Mouse (Mus musculus): ENCODE measurements around the gene Tns3.

The Tns3 gene

DNA sequence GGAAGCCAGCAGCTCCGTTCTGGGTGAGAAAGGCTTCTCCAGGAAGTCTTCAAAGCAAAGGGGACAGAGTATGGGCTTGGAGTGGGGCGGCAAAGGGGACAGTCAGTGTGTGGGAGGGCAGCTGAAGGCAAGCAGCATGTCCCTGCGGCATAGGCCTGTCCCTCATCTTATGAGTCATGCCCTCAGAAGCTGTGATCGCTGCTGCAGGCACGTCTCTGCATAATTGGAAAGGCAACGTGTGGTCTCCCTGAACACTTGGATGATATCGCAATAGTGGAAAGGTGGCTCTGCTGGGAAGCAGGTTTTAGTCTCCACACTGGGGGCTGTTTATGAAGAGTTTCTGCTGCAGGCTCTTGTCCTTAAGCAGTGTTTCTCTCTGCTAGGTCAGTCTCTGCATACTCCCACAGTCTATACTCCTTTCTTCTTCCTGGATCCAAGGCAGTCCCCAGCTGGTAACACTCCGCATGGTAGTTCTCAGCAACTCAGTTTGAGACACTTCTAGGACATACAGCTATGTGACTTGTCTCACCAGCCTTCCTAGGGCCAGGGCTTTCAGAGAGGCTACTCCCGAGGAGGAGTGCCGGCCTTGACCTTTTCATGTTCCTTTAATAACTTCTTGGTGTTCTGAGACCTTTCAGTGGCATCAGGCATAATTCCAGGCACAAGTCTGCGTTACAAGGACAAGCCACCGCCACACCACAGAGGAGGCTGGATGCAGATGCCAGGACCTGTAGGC is 14.1 kb upstream of the Tns3 start:
- DNase-seq, result no peak

DNA sequence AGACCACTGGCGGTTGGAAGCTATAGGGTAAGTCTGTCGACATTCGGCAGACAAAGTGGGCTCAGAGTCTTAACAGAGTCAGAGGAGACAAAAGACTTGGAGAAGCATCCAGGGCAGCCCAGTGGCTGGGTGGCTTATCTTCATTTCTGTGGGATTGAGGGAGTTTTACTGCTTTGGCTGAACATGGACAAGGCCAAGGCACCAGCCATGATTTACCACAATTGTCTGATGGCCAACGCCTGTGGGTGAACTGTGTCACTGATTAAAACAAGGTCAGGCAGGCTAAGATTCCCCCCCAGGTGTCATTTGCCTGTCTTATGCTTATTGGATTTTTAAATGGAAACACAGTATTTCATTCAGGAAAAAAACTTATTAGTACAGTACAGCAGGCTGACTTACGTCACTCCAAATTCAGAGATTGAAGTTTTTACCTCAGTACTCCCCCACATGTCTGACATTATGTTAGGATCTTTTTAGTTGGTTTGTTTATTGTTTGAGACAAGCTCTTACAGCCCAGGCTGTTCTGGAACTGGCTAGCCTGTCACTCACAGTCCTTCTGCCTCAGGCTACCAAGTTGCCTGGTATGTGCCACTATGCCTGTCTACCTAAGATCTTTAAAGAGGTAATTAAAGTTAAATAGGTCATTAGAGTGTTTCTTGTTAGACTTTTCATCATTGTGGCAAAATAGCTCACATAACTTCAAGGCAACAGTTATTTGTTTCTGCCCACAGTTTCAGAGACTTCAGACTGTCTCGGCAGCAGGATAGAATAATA is 11.6 kb upstream of the Tns3 start:
- no peak for DNase-seq

- DNase-seq, result no peak
Measured at GRCm38 (mm10) chr11:8674549-8675149, 10.3 kb upstream of the Tns3 start.

- no peak for DNase-seq
Measured at GRCm38 (mm10) chr11:8671698-8672097, 7.4 kb upstream of the Tns3 start.

DNA sequence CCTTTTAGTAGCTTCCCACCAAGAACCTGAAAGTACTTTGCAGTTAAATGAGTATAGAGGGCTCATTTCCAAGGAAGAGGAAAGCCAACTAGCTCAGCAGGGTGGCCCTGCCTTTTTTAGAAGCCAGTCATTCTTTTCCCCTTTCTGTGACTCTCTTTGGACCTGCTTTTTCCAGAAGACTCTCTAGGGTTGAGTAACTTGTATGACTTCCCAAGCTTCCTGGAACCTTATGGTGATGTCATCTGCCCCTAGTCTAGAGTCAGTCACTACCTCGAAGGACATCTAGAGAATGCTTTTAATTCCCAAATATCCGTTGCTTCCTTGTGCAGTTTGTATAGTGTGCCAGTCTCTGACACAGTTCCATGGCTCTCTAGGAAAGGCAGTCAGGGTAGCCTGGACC is 4.8 kb upstream of the Tns3 start:
- DNase-seq, result no peak

- DNase-seq, result no peak
Measured at GRCm38 (mm10) chr11:8664797-8665196, 462 bp upstream of the Tns3 start.

GRCm38 (mm10) chr11:8663444-8664392 is 617 bp downstream of the Tns3 start:
- peak; percentile 49 for DNase-seq

GRCm38 (mm10) chr11:8662706-8663429 is 1.5 kb downstream of the Tns3 start:
- no peak for DNase-seq

DNA sequence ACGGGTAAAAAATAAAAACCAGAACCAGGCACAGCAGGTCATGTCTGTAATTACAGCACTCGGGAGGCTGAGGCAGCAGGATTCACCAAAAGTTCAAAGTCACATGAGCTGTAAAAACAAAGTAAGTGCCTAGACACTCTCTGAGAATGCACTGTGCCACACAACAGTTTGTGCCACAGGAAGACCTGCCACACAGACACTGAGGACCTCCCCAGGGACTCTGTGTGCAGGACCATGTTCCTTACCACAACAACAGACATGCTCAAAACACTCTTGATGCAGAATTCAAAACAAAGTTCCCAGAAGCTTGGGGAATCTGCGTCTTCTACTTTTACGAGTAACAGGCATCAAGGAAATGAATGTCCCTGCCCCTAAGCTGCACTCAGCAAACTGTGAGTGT is 3.4 kb downstream of the Tns3 start:
- no peak for DNase-seq

DNA sequence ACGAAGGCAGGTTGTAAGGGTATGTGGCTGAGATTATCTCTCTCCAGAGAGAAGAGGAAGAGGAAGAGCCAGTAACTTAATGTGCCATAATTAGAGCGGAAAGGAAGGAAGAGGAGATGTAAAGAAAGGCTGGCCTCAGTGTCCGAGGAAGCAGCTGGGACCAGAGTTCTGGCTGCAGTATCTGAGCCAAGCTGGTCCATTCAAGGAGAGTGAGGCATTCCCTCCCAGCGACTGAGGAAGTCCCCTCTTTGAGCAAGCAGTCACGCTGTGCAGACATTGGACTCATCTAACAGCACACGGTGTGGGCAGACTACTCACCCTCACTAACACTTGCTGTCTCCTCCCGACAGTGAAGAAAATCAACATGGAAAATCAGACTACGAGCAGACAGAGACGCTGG is 4.5 kb downstream of the Tns3 start:
- no peak for DNase-seq

DNA sequence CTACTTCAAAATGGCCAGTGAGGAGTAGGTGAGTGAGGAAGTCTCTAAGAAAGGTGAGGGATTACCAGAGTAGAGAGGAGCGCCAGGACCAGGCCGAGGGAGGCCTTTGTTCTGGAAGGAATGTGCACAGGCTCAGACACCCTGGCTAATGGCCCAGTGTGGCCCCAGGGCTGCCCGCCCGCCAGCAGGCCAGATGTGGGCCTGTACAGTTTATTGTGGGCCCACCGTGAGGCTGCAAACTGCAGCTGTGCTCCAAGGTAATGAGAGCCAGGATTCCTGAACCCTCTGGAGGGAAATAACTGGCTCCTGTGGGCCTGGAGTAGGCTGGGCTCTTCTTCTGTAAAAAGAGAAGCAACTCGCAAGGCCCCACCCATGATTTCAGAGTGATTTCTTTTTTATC is 5.3 kb downstream of the Tns3 start:
- no peak for DNase-seq

- no peak for DNase-seq
Measured at GRCm38 (mm10) chr11:8657493-8657892, 6.8 kb downstream of the Tns3 start.

DNA sequence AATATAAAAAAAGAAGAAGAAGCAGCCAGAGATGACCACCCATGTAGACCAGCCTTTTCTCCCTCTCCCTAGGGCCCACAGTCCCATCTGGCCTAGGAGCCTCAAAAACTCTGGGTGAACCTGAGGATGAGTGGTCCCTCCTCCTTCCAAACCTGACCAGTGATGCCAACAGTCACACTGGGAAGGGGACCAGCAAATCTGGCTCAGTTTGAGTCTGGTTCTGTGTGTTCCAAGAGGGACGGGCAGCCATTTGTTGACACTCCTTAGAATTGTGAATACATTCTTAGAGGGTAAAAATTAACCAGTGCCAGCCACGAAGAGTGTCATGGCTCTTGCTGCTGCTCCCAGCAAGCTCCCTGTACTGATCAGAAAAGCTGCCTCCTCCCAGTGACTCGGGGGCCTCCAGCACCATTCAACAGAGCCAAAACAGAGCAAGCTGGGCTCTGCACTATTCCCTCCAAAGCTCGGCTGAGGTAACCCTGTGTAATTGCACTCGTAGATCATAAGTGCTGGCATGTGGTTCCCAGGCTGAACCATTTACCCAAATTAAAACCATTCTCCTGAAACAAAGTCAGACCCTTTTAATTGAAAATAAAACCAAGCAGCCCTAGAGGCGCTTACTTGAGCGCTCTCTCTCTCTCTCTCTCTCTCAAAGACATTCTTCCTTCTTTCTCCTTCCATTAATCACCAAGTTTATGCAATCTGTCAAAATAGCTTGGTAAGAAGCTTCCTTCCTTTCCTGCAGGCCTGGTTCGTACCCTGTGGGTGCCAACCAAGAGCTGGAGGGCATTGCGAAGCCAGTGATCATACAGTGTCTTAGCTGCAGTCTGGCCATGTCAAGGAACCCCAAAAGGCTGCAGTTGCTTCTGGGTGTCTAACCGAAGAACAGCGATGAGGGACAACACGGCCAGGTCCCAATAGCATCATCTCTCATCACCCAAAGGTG is 7.6 kb downstream of the Tns3 start:
- no peak for DNase-seq

DNA sequence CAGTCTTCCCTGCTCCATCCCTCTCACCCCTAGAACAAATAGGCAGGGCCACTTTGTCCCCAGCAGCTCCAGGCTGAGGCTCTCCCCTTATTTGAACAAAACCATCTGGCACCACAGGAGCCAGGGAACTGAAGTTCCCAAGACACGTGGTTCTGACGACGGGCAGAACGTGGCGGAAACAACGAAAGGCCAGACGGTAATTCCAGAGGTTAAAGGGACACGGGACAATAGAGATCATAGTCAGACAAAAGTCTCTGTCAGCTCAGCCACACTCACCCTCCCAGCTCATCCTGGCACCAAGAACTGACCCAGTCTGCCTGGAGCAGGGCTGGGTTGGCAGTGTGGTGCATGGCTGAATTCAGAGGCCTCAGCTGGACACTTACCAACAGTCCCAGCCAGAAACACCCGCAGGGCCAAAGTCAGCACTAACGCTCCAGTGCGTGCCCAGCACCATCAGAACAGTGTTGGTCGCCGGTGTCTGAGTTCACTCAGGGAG is 10.5 kb downstream of the Tns3 start:
- DNase-seq, result no peak

DNA sequence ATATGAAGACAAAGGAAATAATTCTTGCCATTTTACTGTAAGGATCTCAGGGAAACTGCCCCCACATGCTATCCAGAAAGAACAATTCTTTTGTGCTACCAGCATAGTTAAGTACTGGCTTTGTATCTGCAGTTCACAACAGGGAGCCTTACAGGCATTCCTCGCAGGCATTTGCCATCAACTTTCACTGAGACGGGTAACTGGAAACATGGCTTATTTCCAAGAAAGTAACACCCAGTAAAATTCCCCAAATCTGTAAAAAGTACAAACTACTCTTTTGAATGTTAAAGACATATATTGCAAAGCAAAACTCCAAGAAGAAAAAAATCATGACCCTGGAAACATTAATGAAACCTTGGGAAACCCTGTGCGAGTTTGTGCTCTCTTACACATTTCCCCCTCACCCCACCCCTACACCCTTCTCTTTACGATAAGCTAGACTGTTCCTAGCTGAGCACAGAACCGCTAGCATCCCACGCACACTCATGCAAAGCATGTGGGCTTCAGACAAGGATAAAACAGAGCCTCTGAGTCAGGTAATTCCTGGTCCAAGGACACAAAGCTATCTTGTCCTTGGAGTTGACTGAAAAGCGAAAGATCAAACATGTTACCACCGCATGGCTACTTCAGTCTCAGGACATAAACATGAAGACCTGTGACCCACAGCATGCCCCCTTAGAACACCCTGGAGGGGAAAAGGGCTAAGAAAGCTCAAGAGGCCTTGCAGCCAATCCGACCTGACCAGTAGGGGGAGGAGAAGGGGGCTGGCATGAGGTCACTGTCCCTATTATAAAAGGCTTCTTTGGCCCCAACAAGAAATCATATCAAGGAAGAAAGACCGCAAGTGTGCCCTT is 11.3 kb downstream of the Tns3 start:
- DNase-seq, result no peak

GRCm38 (mm10) chr11:8652116-8652714 is 12.1 kb downstream of the Tns3 start:
- DNase-seq, result no peak

DNA sequence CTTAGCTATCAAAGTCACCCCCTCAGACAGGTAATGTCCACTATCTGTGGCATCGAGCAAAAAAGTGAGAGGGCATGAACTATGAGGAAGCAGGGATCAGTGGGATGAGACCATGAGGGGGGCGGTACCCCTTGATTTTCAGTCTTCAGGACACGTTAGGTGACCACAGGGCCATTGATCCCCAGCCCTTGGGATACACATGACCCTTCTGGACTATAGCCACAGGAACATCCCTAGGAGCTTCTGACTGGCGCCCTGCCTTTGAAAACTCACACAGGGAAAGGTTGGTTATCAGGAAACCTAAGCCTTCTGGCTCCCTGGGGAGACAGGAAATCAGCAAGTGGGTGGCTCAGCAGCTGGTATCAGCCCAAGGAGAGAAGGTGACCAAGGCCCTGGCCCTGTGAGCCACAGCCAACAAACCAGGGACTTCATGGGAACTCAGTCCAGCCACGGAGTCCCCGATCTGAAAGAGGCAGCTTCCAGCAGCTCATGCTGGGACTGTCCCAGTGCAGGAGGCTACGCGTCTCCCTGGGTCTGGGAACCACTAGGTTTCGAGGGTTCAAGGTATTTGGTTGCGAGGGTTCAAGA is 12.8 kb downstream of the Tns3 start:
- no peak for DNase-seq

- DNase-seq, result no peak
Measured at GRCm38 (mm10) chr11:8645609-8646008, 18.7 kb downstream of the Tns3 start.

- no peak for DNase-seq
Measured at GRCm38 (mm10) chr11:8644272-8644671, 20.1 kb downstream of the Tns3 start.
